Mouse (Mus musculus) ES-E14 (cell line): Measurements from ENCODE around the gene Usp32.

Experiments
- CHD2 ChIP-seq: IDR thresholded peaks from 2 replicates; pipeline ENCODE4 v1.6.1; 2014; ENCODE audit warnings: mild to moderate bottlenecking, low read depth, low read length, inconsistent platforms
- HCFC1 ChIP-seq: IDR thresholded peaks from 2 replicates; pipeline ENCODE4 v1.6.1; 2012; ENCODE audit warnings: low read length, inconsistent platforms, borderline replicate concordance; ENCODE audit not compliant: insufficient read depth
- MAFK ChIP-seq: IDR thresholded peaks from 2 replicates; pipeline ENCODE4 v1.6.1; 2014; ENCODE audit warnings: mild to moderate bottlenecking, low read depth, low read length, inconsistent platforms; ENCODE audit not compliant: insufficient read depth
- ZNF384 ChIP-seq: IDR thresholded peaks from 2 replicates; pipeline ENCODE4 v1.6.1; 2012; ENCODE audit warnings: low read depth, low read length, inconsistent platforms

DNA sequence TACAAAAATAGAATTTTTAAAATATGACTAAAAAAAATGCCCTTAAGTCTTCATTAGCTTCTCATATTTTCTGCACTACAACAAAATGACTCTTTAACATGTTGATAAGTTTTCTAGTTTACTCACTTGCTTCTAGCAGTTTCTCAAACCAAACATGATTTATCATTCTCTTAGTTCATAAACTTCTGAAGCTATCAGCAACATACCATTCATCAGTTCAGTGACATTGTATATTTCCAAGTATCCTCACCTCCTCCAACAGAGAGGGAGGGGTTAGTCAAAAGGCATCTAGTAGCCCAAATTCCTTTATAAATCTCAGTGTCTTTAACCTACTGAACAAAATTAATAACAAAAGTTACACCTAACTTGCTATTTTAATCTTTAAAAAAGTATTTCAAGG lies 22.8 kb downstream of the Usp32 start:
- TF ChIP-seq MAFK, result no peak
- no peak for TF ChIP-seq CHD2
- TF ChIP-seq HCFC1, result no peak
- TF ChIP-seq ZNF384, result no peak
